8 mouse cellular contexts compared by ENCODE assay signal in genomic region chr2:173413906-173414656, GRCm38 (mm10).
DNase-seq lines count a peak whose midpoint lies in the region; ATAC-seq and TF ChIP-seq lines count a peak whose summit lies in the region.

No protein-coding gene starts in this region.

- no peak for DNase-seq in hindbrain, embryonic 10.5 days (ENCODE audit: low spot score)
- DNase-seq in hindbrain, embryonic 11.5 days (ENCODE audit: low spot score): no peak
- peak; percentile 90 to 93 for DNase-seq in cerebellum, postnatal 10 days
- DNase-seq in gastrocnemius, adult 2 months: peak; percentile 69
- DNase-seq in kidney, adult 2 months: peak; percentile 85
- peak; percentile 16 for DNase-seq in skeletal muscle tissue, adult 2 months (ENCODE audit: low read depth, low spot score)
- no peak for DNase-seq in spleen, postnatal 14 days (ENCODE audit: low spot score in 2 of 2)

- H3K9me3 ChIP-seq in hindbrain, embryonic 10.5 days: no peaks in the 10 kb centered on the region
- H3K9me3 ChIP-seq in hindbrain, embryonic 11.5 days (ENCODE audit: control insufficient read depth, low read length): no peaks in the 10 kb centered on the region; the same call in 1 of the 2 replicates
- no peaks in the 10 kb centered on the region for H3K9me3 ChIP-seq in limb, embryonic 15.5 days

- H3K36me3 ChIP-seq in hindbrain, embryonic 10.5 days: no peaks in the 10 kb centered on the region
- no peaks in the 10 kb centered on the region for H3K36me3 ChIP-seq in hindbrain, embryonic 11.5 days (ENCODE audit: control insufficient read depth, insufficient read depth, low read length)
- no peaks in the 10 kb centered on the region for H3K36me3 ChIP-seq in kidney, adult 2 months (ENCODE audit: control insufficient read depth, insufficient read depth, low read length)
- H3K36me3 ChIP-seq in limb, embryonic 15.5 days: no peaks in the 10 kb centered on the region

- TF ChIP-seq CTCF in gastrocnemius, adult 2 months (IDR thresholded peaks at IDR 0.05): no peak
- TF ChIP-seq CTCF in kidney, adult 2 months (conservative IDR thresholded peaks at IDR 0.05; ENCODE audit: insufficient read depth, insufficient read length, low read depth, low read length): no peak

- intact Hi-C loops in gastrocnemius, adult 2 months (cut with DNase I): no loop called here

- 76% methylated on average over 18 of the region's 18 CpGs for WGBS in hindbrain, embryonic 10.5 days
- 70% methylated on average over 18 of the region's 18 CpGs for WGBS in hindbrain, embryonic 11.5 days
- WGBS in kidney, adult 2 months: 19% methylated on average over 18 of the region's 18 CpGs
- 41% methylated on average over 18 of the region's 18 CpGs for WGBS in limb, embryonic 15.5 days

- peaks cover 17% of the 10 kb centered on the region for H3K4me1 ChIP-seq in hindbrain, embryonic 10.5 days (replicated peaks)
- no peaks in the 10 kb centered on the region; the same call in 1 of the 2 replicates for H3K4me1 ChIP-seq in hindbrain, embryonic 11.5 days (replicated peaks; ENCODE audit: control insufficient read depth, insufficient read depth, low read length)
- peaks cover 8% of the 10 kb centered on the region; the same call in 1 of the 2 replicates for H3K4me1 ChIP-seq in kidney, adult 2 months (ENCODE audit: control insufficient read depth, insufficient read depth, low read length)
- peaks cover 17% of the 10 kb centered on the region for H3K4me1 ChIP-seq in limb, embryonic 15.5 days

- no peak overlapping the region for H3K4me3 ChIP-seq in hindbrain, embryonic 10.5 days
- H3K4me3 ChIP-seq in hindbrain, embryonic 11.5 days (ENCODE audit: low read depth, low read length): no peak overlapping the region
- H3K4me3 ChIP-seq in gastrocnemius, adult 2 months: peak overlapping the region; percentile 13; the same call in 1 of the 2 replicates
- H3K4me3 ChIP-seq in kidney, adult 2 months (ENCODE audit: insufficient read depth, low read depth, low read length): no peak overlapping the region
- no peak overlapping the region for H3K4me3 ChIP-seq in limb, embryonic 15.5 days

- H3K4me2 ChIP-seq in hindbrain, embryonic 11.5 days (replicated peaks; ENCODE audit: low read depth, low read length): no peak overlapping the region
- H3K4me2 ChIP-seq in limb, embryonic 15.5 days: no peak overlapping the region

- H3K27me3 ChIP-seq in hindbrain, embryonic 10.5 days (ENCODE audit: insufficient read depth, poor library complexity, severe bottlenecking): no peaks in the 10 kb centered on the region
- no peaks in the 10 kb centered on the region; the same call in 1 of the 2 replicates for H3K27me3 ChIP-seq in hindbrain, embryonic 11.5 days (ENCODE audit: control insufficient read depth, insufficient read depth, low read length)
- no peaks in the 10 kb centered on the region for H3K27me3 ChIP-seq in kidney, adult 2 months (replicated peaks; ENCODE audit: control insufficient read depth, insufficient read depth, low read length)
- H3K27me3 ChIP-seq in limb, embryonic 15.5 days: no peaks in the 10 kb centered on the region

- peak overlapping the region; percentile 6 for H3K27ac ChIP-seq in hindbrain, embryonic 10.5 days
- H3K27ac ChIP-seq in hindbrain, embryonic 11.5 days (ENCODE audit: low read depth, low read length): no peak overlapping the region
- peak overlapping the region; percentile 57 for H3K27ac ChIP-seq in gastrocnemius, adult 2 months
- no peak overlapping the region for H3K27ac ChIP-seq in kidney, adult 2 months (ENCODE audit: insufficient read depth, low read depth, low read length)
- H3K27ac ChIP-seq in limb, embryonic 15.5 days: peak overlapping the region; percentile 63

- ATAC-seq in hindbrain, embryonic 11.5 days (ENCODE audit: low FRiP score): no peak; the same call in 1 of the 2 replicates
- ATAC-seq in limb, embryonic 15.5 days (ENCODE audit: insufficient number of reproducible peaks, low FRiP score, low TSS enrichment, low read depth): peak; percentile 62

- no peak overlapping the region for H3K9ac ChIP-seq in hindbrain, embryonic 11.5 days (ENCODE audit: low read depth, low read length)
- H3K9ac ChIP-seq in limb, embryonic 15.5 days: no peak overlapping the region

- TF ChIP-seq POLR2A in kidney, adult 2 months (IDR thresholded peaks at IDR 0.05; ENCODE audit: low read depth, low read length): no peak

Comparison
In these comparisons a context has a peak if more than half of its experiments do, and no peak if none do; other contexts are left out.
1. H3K27ac ChIP-seq: peak in hindbrain, embryonic 10.5 days (single experiment), gastrocnemius, adult 2 months (single experiment) and limb, embryonic 15.5 days (single experiment); none in hindbrain, embryonic 11.5 days (single experiment) and kidney, adult 2 months (single experiment).
2. DNase-seq: peak in cerebellum, postnatal 10 days (2 of 2), gastrocnemius, adult 2 months (single experiment), kidney, adult 2 months (single experiment) and skeletal muscle tissue, adult 2 months (single experiment); none in hindbrain, embryonic 10.5 days (single experiment), hindbrain, embryonic 11.5 days (single experiment) and spleen, postnatal 14 days (0 of 2).